Mouse (Mus musculus) kidney, adult 11 months (tissue): Measurements from ENCODE around the gene Slc25a22.
"Not testable (repeated sequence)": the region's sequence is repeated elsewhere in the genome, so short reads cannot be mapped to it uniquely, and the experiment has no call there.

ENCODE experiments used
- DNase-seq: peaks from one replicate; pipeline ENCODE4 v3.0.0; 2022

The Slc25a22 gene

GRCm38 (mm10) chr7:141410631-141411030 lies 27.1 kb downstream of the Slc25a22 start:
- no peak for DNase-seq

- peak; percentile 75 for DNase-seq
Observed at GRCm38 (mm10) chr7:141408833-141409232, 28.9 kb downstream of the Slc25a22 start.

DNA sequence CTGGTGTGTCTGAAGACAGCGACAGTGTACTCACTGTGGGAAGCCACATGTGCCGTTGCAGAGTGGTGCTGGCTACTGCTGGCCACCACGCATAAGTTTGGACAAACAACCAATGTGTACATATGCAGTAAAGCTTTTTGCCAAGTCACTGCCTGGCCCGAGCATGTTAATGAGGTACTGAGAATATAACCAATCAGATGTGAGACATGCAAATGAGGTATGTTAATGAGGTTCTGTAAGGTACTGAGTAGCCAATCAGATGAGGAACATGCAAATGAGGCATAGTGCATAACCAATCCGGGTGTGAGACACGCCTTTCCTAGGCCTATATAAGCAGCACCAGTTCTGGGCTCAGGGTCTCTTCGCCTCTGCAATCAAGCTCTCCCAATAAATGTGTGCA lies 30.0 kb downstream of the Slc25a22 start:
- DNase-seq = not testable (repeated sequence)

DNA sequence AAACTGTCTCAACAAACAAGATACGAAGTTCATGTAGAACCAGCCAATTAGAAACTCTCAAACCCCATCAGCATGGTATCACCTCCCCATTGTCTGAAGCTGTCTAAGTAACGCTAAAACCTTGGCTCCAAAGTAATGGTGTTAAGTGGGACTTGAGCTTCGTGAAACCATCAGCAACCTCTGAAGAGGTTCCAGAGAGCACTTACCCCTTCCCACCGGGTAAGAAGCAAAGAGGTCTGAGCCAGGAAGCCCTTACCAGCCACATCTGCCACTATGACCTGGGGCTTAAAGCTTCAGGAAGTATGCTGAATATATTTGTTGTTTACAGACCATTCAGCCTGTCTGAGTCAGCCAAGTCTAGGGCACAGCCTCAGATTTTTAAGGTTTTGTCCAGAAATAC lies 32.2 kb downstream of the Slc25a22 start:
- DNase-seq = no peak

GRCm38 (mm10) chr7:141403305-141403704 lies 34.4 kb downstream of the Slc25a22 start:
- peak; percentile 61 for DNase-seq

- DNase-seq = no peak
Observed at GRCm38 (mm10) chr7:141395348-141395747, 42.3 kb downstream of the Slc25a22 start.

DNA sequence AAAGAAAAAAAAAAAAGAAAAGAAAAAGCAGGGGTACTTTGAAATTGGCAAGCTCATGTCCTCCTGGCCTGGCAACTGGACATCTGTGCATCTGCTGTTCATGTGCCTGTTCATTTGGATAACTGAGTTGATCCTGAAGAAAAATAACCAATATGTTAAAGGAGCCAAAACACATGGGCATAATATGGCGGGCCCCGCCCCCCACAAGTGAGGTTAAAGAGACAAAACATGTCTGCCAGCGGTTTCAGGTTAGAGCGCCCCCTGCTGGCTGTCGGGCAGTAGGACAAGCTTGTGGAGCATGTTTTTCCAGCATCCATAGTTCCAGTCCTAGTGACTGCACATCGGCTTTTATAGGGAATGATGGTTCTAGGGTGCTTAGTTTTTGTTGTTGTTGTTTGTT lies 42.9 kb downstream of the Slc25a22 start:
- DNase-seq = peak; percentile 55

GRCm38 (mm10) chr7:141394158-141394557 lies 43.5 kb downstream of the Slc25a22 start:
- no peak for DNase-seq

GRCm38 (mm10) chr7:141392552-141393222 lies 45.0 kb downstream of the Slc25a22 start:
- no peak for DNase-seq

GRCm38 (mm10) chr7:141391625-141392551 lies 45.8 kb downstream of the Slc25a22 start, which contains the start of gene Taldo1:
Gene Taldo1, plus strand, starts transcription at chr7:141392199.
- peak; percentile 97 for DNase-seq

GRCm38 (mm10) chr7:141390326-141391259 lies 47.1 kb downstream of the Slc25a22 start:
- peak; percentile 43 for DNase-seq

- no peak for DNase-seq
Observed at GRCm38 (mm10) chr7:141388487-141389109, 49.1 kb downstream of the Slc25a22 start.

- no peak for DNase-seq
Observed at GRCm38 (mm10) chr7:141387807-141388486, 49.7 kb downstream of the Slc25a22 start.

DNA sequence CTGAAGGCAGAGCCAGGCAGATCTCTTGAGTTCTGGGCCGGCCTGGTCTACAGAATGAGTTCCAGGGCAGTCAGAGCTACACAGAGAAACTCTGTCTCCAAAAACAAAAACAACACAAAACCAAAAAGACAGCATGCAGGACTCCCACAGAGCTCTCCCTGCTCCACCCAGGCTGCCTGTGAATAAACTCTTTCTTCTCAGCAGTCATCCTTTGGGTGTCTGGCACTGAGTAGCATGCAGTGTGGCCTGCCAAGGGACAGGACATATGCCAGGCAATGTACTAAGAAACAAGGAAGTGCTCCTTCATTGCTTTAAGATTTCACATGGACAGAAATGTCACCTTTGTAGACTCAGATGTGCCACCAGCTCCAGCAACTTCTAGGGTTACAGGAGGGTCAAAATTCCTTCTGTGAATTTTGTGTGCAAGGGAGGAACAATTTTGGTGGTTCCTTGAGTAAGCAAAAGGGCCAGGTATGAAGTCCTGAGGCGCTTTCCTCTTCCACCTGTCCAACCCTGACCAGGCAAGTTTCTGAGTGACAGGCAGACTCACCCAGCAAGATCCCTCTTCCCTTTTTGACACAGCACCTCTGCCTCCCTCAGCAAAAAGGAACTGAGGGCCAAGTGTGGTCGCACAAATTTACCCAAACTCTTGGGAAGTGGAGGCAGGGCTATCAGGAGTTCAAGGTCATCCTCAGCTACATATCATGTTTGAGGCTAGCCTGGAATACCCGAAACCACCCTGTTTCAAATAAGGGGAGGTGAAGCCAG lies 56.4 kb downstream of the Slc25a22 start:
- no peak for DNase-seq
